Mouse (Mus musculus) kidney, embryonic 16.5 days (tissue): Measurements from ENCODE around the gene Nrn1l. TPM values are rescaled to one million over a fixed set of nuclear protein-coding genes. Genes with fewer than 3 reads are reported as not detected.

Source experiments
- ATAC-seq: fragments of 200-750 bp; cut with Nextera tagmentation; 2 replicates; pipeline ENCODE4 v1.8.0; 2017; ENCODE audit warnings: moderate TSS enrichment; ENCODE audit not compliant: low FRiP score, low TSS enrichment
- H3K27ac ChIP-seq: fragments of 300-500 bp; sonication (generic); 2 replicates; pipeline ENCODE4 v1.5.1; 2014; ENCODE audit warnings: low read length
- H3K27me3 ChIP-seq: fragments of 300-500 bp; sonication (generic); 2 replicates; pipeline ENCODE4 v1.6.1; 2014; ENCODE audit warnings: low read length, control low read depth, mixed read lengths; ENCODE audit not compliant: insufficient read depth
- H3K36me3 ChIP-seq: fragments of 300-500 bp; sonication (generic); 2 replicates; pipeline ENCODE4 v1.6.1; 2014; ENCODE audit warnings: low read length, control low read depth, mixed read lengths; ENCODE audit not compliant: insufficient read depth
- H3K4me1 ChIP-seq: fragments of 300-500 bp; sonication (generic); 2 replicates; pipeline ENCODE4 v1.6.1; 2014; ENCODE audit warnings: low read length, control low read depth, mixed read lengths; ENCODE audit not compliant: insufficient read depth
- H3K4me2 ChIP-seq: fragments of 300-500 bp; sonication (generic); replicated peaks from 2 replicates; pipeline ENCODE4 v1.6.1; 2014; ENCODE audit warnings: low read depth, low read length
- H3K4me3 ChIP-seq: fragments of 300-500 bp; sonication (generic); 2 replicates; pipeline ENCODE4 v1.5.1; 2014; ENCODE audit warnings: mild to moderate bottlenecking, low read length
- H3K9ac ChIP-seq: fragments of 300-500 bp; sonication (generic); replicated peaks from 2 replicates; pipeline ENCODE4 v1.6.1; 2014; ENCODE audit warnings: low read length
- H3K9me3 ChIP-seq: fragments of 300-500 bp; sonication (generic); 2 replicates; pipeline ENCODE4 v1.6.1; 2016; ENCODE audit warnings: low read length, control low read depth
- WGBS: fragments of 180-500 bp; shearing (Covaris S2); extraction: QIAGEN DNeasy Blood & Tissue Kit; methylation state at CpG from one replicate; pipeline ENCODE4 v1.1.7; 2014; 5-methylcytosine and 5-hydroxymethylcytosine counted together
- polyA plus RNA-seq: library from polyadenylated mRNA; unstranded; fragments of >200 nt; fragmentation: Nextera tagmentation; extraction: Ambion mirVana; gene quantifications from 2 replicates; pipeline ENCODE4 v1.2.1, GENCODE M21; 2015

Nrn1l gene
- polyA plus RNA-seq, 1 experiment from 2014 or later, result 0.85 TPM

DNA sequence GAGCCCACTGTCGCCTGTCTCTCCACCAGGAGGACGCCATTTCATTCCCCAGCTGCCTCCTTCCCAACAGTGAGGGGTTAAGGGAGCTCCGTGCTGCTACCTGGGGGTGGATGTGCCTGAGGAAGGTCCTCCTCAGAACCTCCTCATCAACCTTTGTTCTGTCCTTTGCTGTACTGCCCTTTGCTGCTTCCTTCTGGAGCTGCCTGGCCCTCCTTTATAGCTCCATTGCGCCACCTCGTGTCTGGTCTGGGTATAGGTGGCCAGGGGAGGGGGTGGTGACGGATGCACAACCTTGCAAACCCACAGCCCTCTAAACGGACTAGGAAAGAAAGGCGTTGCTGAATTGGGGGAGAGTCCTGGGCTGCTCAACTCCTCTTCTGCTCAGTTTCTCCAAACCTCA, 37.2 kb downstream of the Nrn1l start:
- no peaks in the 10 kb centered on the region for H3K4me1 ChIP-seq
- 20% methylated on average over 8 of the region's 8 CpGs for WGBS
- H3K4me2 ChIP-seq, result no peak overlapping the region
- no peaks in the 10 kb centered on the region for H3K9me3 ChIP-seq
- H3K36me3 ChIP-seq, result peaks cover 17% of the 10 kb centered on the region; the same call in 1 of the 2 replicates
- no peak overlapping the region; the same call in 1 of the 2 replicates for H3K9ac ChIP-seq
- H3K4me3 ChIP-seq, result no peak overlapping the region
- ATAC-seq, result peak; percentile 66; the same call in 1 of the 2 replicates
- H3K27ac ChIP-seq, result no peak overlapping the region
- H3K27me3 ChIP-seq, result no peaks in the 10 kb centered on the region

DNA sequence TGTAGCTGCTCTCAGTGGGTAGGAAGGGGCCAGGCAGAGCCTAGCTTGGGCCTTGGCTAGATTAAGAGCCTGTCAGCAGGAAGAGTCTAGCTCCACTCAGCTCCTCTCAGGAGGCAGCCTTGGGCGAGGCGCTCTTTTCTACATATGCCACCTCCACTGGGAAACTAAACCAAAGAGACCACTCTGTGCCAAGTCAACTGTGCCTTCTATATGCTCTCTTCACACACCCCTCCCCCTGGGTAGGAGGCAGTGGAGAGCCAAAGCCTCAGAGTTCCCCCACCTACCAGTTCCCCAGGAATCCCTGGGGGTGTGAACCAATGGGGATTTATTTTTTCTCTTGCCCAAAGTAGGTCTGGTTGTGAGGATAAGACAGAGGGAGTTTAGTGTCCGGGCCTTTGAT, 37.9 kb downstream of the Nrn1l start:
- H3K36me3 ChIP-seq, result peaks cover 13% of the 10 kb centered on the region; the same call in 1 of the 2 replicates
- no peak overlapping the region for H3K9ac ChIP-seq
- no peak overlapping the region for H3K27ac ChIP-seq
- no peak for ATAC-seq
- peaks cover 5% of the 10 kb centered on the region for H3K4me1 ChIP-seq
- H3K4me3 ChIP-seq, result no peak overlapping the region
- no peak overlapping the region for H3K4me2 ChIP-seq
- H3K9me3 ChIP-seq, result no peaks in the 10 kb centered on the region
- no peaks in the 10 kb centered on the region for H3K27me3 ChIP-seq
- 93% methylated on average over 3 of the region's 3 CpGs for WGBS

DNA sequence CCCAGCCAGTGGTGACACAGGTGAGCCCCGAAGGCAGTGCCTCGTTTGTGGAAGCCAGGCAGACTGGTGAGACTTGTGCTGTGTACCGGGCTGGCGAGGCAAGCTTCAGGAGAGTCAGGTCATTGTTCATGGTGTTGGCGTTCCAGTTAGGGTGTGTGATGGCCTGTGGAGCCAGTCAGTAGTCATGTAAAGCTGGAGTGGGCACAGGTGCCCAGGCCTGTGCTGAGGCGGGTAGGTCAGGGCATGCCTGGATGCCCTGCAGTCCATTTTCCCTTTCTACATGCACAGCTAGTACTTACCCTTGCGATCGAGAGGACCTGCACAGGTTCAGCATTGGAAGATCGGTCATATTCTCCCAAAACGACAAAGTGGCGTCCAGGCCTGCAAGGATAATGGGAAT, 39.2 kb downstream of the Nrn1l start:
- 95% methylated on average over 11 of the region's 11 CpGs for WGBS
- no peak overlapping the region for H3K9ac ChIP-seq
- H3K4me1 ChIP-seq, result peaks cover 8% of the 10 kb centered on the region
- ATAC-seq, result no peak
- H3K4me3 ChIP-seq, result no peak overlapping the region
- H3K27ac ChIP-seq, result no peak overlapping the region
- H3K9me3 ChIP-seq, result no peaks in the 10 kb centered on the region
- H3K27me3 ChIP-seq, result no peaks in the 10 kb centered on the region
- H3K4me2 ChIP-seq, result no peak overlapping the region
- H3K36me3 ChIP-seq, result peaks cover 13% of the 10 kb centered on the region; the same call in 1 of the 2 replicates

DNA sequence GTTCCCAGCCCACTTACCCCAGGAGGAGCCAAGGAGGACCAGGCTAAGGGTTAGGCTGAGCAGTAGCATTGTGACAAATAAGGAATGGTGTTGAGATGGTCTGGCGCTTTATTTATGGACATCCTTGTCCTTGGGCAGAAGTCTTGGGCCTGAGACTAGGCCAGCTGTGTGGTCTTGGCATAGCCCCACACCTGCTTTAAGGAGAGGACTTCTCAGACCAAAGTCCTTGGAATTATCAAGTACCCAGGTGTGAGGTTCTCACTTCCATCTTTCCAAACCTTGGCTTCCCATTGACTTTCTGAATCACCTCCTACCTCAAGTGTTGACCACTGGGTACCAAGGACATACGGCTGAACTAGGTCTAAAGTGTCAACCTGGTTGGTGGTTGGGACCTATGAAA, 40.4 kb downstream of the Nrn1l start, which contains the start of gene Ctrl:
Gene Ctrl (minus strand): TSS at position 101 of the 400 bp plus-strand sequence.
- Histone ChIP-seq H3K4me1 (peaks cover 15% of the 10 kb centered on the region), H3K4me2 (no peak within 1 kb of the TSS), H3K9ac (no peak within 1 kb of the TSS), H3K36me3 (peaks cover 13% of the 10 kb centered on the region; the same call in 1 of the 2 replicates), H3K9me3 (no peaks in the 10 kb centered on the region), H3K27ac (no peak within 1 kb of the TSS), H3K27me3 (no peaks in the 10 kb centered on the region), H3K4me3 (no peak within 1 kb of the TSS)
- WGBS, result 85% methylated on average over 2 of the region's 2 CpGs
- ATAC-seq, result no peak

DNA sequence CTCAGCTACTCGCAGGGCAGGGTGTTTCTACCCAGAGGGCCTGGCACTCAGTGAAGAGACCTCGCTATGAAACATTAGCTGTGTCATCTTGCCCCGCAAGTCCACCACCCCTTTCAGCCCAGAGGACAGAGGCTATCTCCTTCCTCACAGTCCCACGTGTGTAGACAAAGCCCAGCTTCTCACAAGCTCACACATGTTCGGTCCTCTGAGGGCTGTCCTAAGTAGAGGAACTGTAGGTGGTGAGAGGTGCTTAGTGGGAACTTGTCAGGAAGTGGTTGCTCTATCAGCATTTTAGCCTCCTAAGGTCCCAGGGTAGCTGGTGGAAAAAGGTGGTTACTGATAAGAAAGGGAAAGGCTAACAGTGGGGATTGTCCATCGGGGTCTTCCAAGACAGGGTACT, 41.7 kb downstream of the Nrn1l start:
- WGBS, result 80% methylated on average over 6 of the region's 6 CpGs
- Histone ChIP-seq H3K4me2 (no peak overlapping the region), H3K27ac (no peak overlapping the region), H3K4me1 (peaks cover 15% of the 10 kb centered on the region), H3K36me3 (peaks cover 8% of the 10 kb centered on the region; the same call in 1 of the 2 replicates), H3K9me3 (no peaks in the 10 kb centered on the region), H3K9ac (no peak overlapping the region), H3K4me3 (no peak overlapping the region), H3K27me3 (no peaks in the 10 kb centered on the region)
- no peak for ATAC-seq

DNA sequence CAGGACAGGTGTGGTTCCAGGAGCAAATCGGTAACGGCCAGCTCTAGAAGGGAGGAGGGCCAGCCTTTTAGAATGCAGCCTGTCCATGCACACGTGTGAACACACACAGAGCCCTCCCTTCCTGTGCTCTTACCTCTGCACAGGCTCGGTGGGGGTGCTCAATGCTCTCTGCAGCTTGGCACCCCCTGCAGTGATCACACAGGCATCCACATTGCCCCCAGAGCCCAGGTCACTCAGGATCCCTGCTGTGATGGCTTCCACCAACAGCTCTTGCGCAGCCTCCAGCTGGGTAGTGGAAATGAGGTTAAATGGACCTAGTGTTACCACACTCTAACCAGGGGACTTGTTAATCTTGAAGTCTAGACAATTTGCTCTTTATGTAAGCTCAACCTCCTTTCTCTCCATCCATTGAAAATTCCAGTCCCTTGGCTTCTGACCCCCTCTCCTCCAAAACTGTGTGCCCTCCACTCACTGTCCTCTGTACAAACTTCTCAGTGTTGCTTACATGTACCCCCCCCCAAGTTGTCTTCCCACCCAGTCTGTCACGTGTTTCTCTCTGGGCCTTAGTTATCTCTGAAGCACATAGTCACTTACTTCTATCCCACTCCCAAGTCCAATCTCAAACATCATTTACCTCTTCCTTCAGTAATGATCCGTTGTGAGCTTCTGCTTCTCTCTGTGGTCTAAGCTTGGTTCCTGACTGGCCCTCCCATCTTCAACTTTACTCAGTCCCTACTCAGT, 42.7 kb downstream of the Nrn1l start:
- Histone ChIP-seq H3K36me3 (0 out of 2 replicates have a peak, but pooled peaks cover 4% of the 10 kb centered on the region), H3K9ac (peak overlapping the region; percentile 82), H3K4me1 (peaks cover 15% of the 10 kb centered on the region), H3K27me3 (no peaks in the 10 kb centered on the region), H3K4me3 (peak overlapping the region; percentile 67), H3K27ac (peak overlapping the region; percentile 89; the same call in 1 of the 2 replicates), H3K9me3 (no peaks in the 10 kb centered on the region), H3K4me2 (peak overlapping the region; percentile 95)
- ATAC-seq, result no peak
- WGBS, result 38% methylated on average over 7 of the region's 7 CpGs

DNA sequence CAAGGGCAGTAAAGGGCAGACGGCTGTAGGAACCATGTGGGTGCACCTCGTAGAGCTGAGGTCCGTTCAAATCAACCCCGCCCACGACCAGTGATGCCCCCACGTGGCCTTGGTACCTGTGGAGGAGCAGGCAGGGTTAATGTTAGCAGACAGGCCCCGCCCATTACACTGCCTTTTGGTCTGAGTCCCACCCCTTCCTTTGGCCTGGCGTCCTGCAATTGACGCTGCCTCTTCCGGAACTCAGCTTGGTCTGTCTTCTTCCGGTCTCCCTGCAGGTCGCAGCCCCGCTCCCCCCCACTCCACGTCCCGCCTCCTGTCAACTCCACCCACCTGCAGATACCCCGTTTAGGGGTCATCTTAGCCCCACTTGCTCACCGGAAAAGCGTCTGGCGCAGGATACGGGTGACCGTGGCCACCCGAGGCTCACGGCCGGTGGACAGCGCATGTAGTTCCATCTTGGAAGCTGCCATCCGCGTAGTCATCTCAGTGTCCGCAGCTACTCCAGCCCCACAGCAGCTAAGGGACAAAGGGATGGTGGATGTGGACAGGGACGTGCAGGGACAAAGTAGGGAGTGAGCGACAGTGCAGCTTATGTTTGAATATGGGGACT, 43.6 kb downstream of the Nrn1l start:
- Histone ChIP-seq H3K4me3 (peak overlapping the region; percentile 67), H3K9ac (peak overlapping the region; percentile 82), H3K36me3 (peaks cover 9% of the 10 kb centered on the region; the same call in 1 of the 2 replicates), H3K4me2 (peak overlapping the region; percentile 95), H3K4me1 (peaks cover 15% of the 10 kb centered on the region), H3K27me3 (no peaks in the 10 kb centered on the region), H3K9me3 (no peaks in the 10 kb centered on the region), H3K27ac (peak overlapping the region; percentile 89)
- peak; percentile 93 for ATAC-seq
- WGBS, result under 1% methylated on average over 30 of the region's 30 CpGs

DNA sequence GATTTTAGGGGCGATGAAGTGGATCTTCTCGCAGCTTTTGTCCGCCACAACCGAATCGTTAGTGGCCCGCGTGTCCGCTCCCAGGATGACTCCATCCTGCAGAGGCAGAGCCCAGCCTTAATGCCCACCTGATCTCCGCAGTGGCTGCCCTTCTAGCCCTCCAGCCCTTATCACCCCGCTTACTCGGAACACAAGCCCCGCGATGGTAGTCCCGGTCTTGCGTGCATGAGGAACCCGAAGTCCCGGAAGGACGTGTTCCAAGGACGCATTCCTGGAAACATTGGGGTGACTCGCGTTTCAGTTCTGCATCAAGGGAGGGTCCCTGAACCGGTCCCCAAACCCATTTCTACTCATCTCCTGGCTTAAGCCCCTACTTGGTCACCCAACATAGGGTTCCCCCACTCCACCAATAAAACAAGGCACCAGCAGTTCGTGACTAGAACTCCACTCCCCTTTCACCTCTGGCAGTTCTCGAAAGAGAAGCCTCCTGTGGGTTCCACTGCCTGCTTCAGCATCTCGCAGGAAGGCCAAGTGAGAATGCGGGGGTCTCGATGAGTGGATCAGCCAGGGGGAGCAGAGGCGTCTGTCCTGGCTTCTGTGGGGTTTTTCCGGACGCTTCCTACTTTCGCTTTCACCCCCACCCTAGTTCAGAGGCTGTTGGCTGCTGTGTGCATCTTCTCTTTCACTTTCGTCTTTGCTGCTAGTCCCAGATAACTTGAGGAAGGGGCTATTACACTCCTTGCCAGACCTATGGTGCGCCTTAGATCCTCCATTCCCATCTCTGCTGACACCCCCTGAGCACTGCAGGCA, 44.3 kb downstream of the Nrn1l start:
- H3K27me3 ChIP-seq, result no peaks in the 10 kb centered on the region
- peak overlapping the region; percentile 95 for H3K4me2 ChIP-seq
- peaks cover 6% of the 10 kb centered on the region; the same call in 1 of the 2 replicates for H3K36me3 ChIP-seq
- peak overlapping the region; percentile 82 for H3K9ac ChIP-seq
- peak overlapping the region; percentile 67 for H3K4me3 ChIP-seq
- H3K4me1 ChIP-seq, result peaks cover 15% of the 10 kb centered on the region
- H3K9me3 ChIP-seq, result no peaks in the 10 kb centered on the region
- peak; percentile 24; the same call in 1 of the 2 replicates for ATAC-seq
- WGBS, result under 1% methylated on average over 33 of the region's 33 CpGs
- peak overlapping the region; percentile 89 for H3K27ac ChIP-seq

DNA sequence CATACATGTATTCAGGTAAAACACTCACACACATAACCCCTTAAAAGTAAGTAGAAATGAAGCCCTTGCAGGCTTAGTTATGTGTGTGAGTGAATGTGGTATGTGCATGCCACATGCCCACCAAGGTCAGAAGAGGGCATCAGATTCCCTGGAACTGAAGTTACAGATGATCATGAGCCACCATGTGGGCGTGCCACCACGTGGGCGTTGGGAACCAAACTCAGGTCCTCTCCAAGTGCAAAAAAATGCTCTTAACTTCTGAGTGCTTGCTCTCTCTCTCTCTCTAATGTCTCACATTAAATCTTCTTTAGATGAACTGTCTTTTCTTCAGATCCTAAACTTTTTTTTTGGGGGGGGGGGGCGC, 44.9 kb downstream of the Nrn1l start, which contains the start of gene Psmb10:
Gene Psmb10 (minus strand): TSS at position 139 of the 364 bp plus-strand sequence.
- ATAC-seq, result no peak
- Histone ChIP-seq H3K4me1 (peaks cover 15% of the 10 kb centered on the region), H3K9ac (peak within 1 kb of the TSS; percentile 82), H3K4me3 (peak within 1 kb of the TSS; percentile 67), H3K27me3 (no peaks in the 10 kb centered on the region), H3K36me3 (peaks cover 10% of the 10 kb centered on the region; the same call in 1 of the 2 replicates), H3K4me2 (peak within 1 kb of the TSS; percentile 95), H3K9me3 (no peaks in the 10 kb centered on the region), H3K27ac (peak within 1 kb of the TSS; percentile 89)
- WGBS, result 15% methylated on average over 4 of the region's 4 CpGs
